17 mouse cellular contexts compared by ENCODE assay signal in the genomic region with DNA sequence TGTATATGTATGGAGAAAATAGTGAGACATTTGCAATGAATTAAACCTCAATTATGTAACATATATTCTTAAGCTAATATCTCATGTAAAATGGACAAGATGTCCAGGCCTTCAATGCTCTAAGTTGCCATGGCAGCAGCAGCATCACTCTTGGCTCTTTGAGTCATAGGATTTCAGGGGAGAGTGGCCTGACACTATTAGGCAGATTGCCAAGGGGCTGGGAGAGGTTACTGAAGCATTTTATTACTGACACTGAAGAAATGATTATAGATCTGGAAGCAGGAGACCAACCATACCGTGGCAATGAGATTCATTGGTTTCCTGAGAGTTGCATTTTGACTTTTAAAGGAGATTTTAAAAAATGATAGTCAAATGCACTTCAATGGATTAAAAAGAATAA.
DNase-seq lines count a peak whose midpoint lies in the region; ATAC-seq lines count a peak whose summit lies in the region.
"Had no signal": no experiment of that assay in that cellular context is flagged by ENCODE, and none has a peak within 500 bp of the region (broad histone marks: within the 10 kb centered on the region; RNA-seq: fewer than 3 reads in every experiment).

No protein-coding gene starts in this region.

- no peaks in the 10 kb centered on the region for H3K27me3 ChIP-seq in midbrain, embryonic 14.5 days (ENCODE audit: control insufficient read depth, insufficient read depth, low read length)
- H3K27me3 ChIP-seq: embryonic facial prominence, embryonic 12.5 days; forebrain, embryonic 13.5 days; liver, embryonic 13.5 days had no signal

- H3K9me3 ChIP-seq in midbrain, embryonic 14.5 days (ENCODE audit: control insufficient read depth, low read length): no peaks in the 10 kb centered on the region
- H3K9me3 ChIP-seq: embryonic facial prominence, embryonic 12.5 days; forebrain, embryonic 13.5 days; liver, embryonic 13.5 days had no signal

- H3K36me3 ChIP-seq in midbrain, embryonic 14.5 days (ENCODE audit: control insufficient read depth, insufficient read depth, low read length): no peaks in the 10 kb centered on the region
- H3K36me3 ChIP-seq: embryonic facial prominence, embryonic 12.5 days; liver, embryonic 13.5 days had no signal

- H3K4me3 ChIP-seq in midbrain, embryonic 14.5 days (replicated peaks; ENCODE audit: low read depth, low read length): no peak overlapping the region
- H3K4me3 ChIP-seq: embryonic facial prominence, embryonic 12.5 days; forebrain, embryonic 13.5 days; liver, embryonic 13.5 days had no signal

- no peak overlapping the region for H3K9ac ChIP-seq in midbrain, embryonic 14.5 days (replicated peaks; ENCODE audit: low read length)
- H3K9ac ChIP-seq: embryonic facial prominence, embryonic 12.5 days; forebrain, embryonic 13.5 days; liver, embryonic 13.5 days had no signal

- no peak overlapping the region for H3K4me2 ChIP-seq in midbrain, embryonic 14.5 days (ENCODE audit: low read length)
- H3K4me2 ChIP-seq: embryonic facial prominence, embryonic 12.5 days; forebrain, embryonic 13.5 days; liver, embryonic 13.5 days had no signal

- intact Hi-C loops in left cerebral cortex, postnatal 4 days (cut with DNase I): no loop called here
- intact Hi-C loops in left cerebral cortex, postnatal 10 days (cut with DNase I): no loop called here

- H3K27ac ChIP-seq in midbrain, embryonic 14.5 days (replicated peaks; ENCODE audit: low read depth, low read length): no peak overlapping the region
- H3K27ac ChIP-seq: embryonic facial prominence, embryonic 12.5 days; forebrain, embryonic 13.5 days; liver, embryonic 13.5 days had no signal

- DNase-seq in adrenal gland, postnatal 14 days: peak; percentile 6
- DNase-seq in adrenal gland, postnatal 25 days: no peak
- DNase-seq in left cerebral cortex, postnatal 4 days: peak; percentile 73
- DNase-seq in left cerebral cortex, postnatal 10 days (ENCODE audit: extremely low spot score in 1 of 2, low spot score in 2 of 2): no peak
- peak; percentile 75 for DNase-seq in midbrain, embryonic 14.5 days
- peak; percentile 8 for DNase-seq in retina, postnatal 7 days (ENCODE audit: low read depth, low spot score)
- no peak for DNase-seq in layer of hippocampus, adult 11-12 months (ENCODE audit: low spot score)
- DNase-seq: cerebellum, adult 2 months; heart, postnatal 10 days; kidney, postnatal 14 days; liver, embryonic 13.5 days; lung, postnatal 10 days; thymus, postnatal 4 days had no signal

- H3K4me1 ChIP-seq in midbrain, embryonic 14.5 days (ENCODE audit: control insufficient read depth, insufficient read depth, low read length): 0 out of 2 replicates have a peak, but pooled peaks cover 2% of the 10 kb centered on the region
- H3K4me1 ChIP-seq: embryonic facial prominence, embryonic 12.5 days; forebrain, embryonic 13.5 days; liver, embryonic 13.5 days had no signal

- WGBS in midbrain, embryonic 14.5 days: 15% methylated on average over 1 of the region's 1 CpGs

- no peak for ATAC-seq in midbrain, embryonic 14.5 days (ENCODE audit: low FRiP score, low TSS enrichment)
- ATAC-seq in CD4-positive, CD25-positive, alpha-beta regulatory T cell, adult 4 months: no peak
- ATAC-seq: forebrain, embryonic 13.5 days; intestine, embryonic 16.5 days had no signal

Comparison
In these comparisons a context has a peak if more than half of its experiments do, and no peak if none do; other contexts are left out.
1. DNase-seq: peak in adrenal gland, postnatal 14 days (single experiment), left cerebral cortex, postnatal 4 days (single experiment), midbrain, embryonic 14.5 days (single experiment) and retina, postnatal 7 days (single experiment); none in adrenal gland, postnatal 25 days (single experiment), left cerebral cortex, postnatal 10 days (0 of 2) and layer of hippocampus, adult 11-12 months (single experiment).